Mouse (Mus musculus) testis, adult 2 months (tissue): ENCODE results near the gene Eya3.

Source experiments
- CTCF ChIP-seq: fragments of 200-500 bp; IDR thresholded peaks from 2 replicates; pipeline ENCODE4 v1.5.1; 2012; ENCODE audit warnings: low read depth, mild to moderate bottlenecking, inconsistent platforms, low read length, moderate library complexity; ENCODE audit not compliant: control insufficient read depth, insufficient read depth, insufficient replicate concordance
- POLR2A ChIP-seq: fragments of 200-500 bp; IDR thresholded peaks from 2 replicates; pipeline ENCODE4 v1.6.1; 2012; ENCODE audit warnings: low read depth, mild to moderate bottlenecking, inconsistent platforms, low read length, moderate library complexity; ENCODE audit not compliant: control insufficient read depth

GRCm38 (mm10) chr4:132735389-132735788 is 96.6 kb downstream of the Eya3 start:
- no peak for TF ChIP-seq CTCF
- no peak for TF ChIP-seq POLR2A
